Mouse (Mus musculus) cerebellum, adult 11-12 months (tissue): Measurements from ENCODE around the gene Crybb1.
A peak's percentile ranks its signal among the peaks of the same experiment; 100 is the strongest.

Source experiments
- DNase-seq: peaks from one replicate; pipeline ENCODE4 v3.0.0; 2022

Gene Crybb1

GRCm38 (mm10) chr5:112286984-112287641, 31.5 kb downstream of the Crybb1 start:
- DNase-seq: no peak

- DNase-seq: no peak
These were observed 32.0 kb downstream of the Crybb1 start for GRCm38 (mm10) chr5:112287652-112288051.

GRCm38 (mm10) chr5:112288193-112289141, 32.9 kb downstream of the Crybb1 start:
- DNase-seq: no peak

- DNase-seq: peak; percentile 56
These were observed 33.6 kb downstream of the Crybb1 start for GRCm38 (mm10) chr5:112289236-112289635.

- DNase-seq: peak; percentile 69
These were observed 34.4 kb downstream of the Crybb1 start for GRCm38 (mm10) chr5:112289819-112290535.

GRCm38 (mm10) chr5:112290536-112290880, 34.9 kb downstream of the Crybb1 start:
- no peak for DNase-seq

- DNase-seq: no peak
These were observed 36.3 kb downstream of the Crybb1 start for GRCm38 (mm10) chr5:112291866-112292265.

GRCm38 (mm10) chr5:112292343-112292980, 36.8 kb downstream of the Crybb1 start:
- DNase-seq: no peak

- no peak for DNase-seq
These were observed 38.2 kb downstream of the Crybb1 start for GRCm38 (mm10) chr5:112293800-112294199.

GRCm38 (mm10) chr5:112294696-112295095, 39.1 kb downstream of the Crybb1 start:
- no peak for DNase-seq

- no peak for DNase-seq
These were observed 39.5 kb downstream of the Crybb1 start for GRCm38 (mm10) chr5:112295162-112295561.

- no peak for DNase-seq
These were observed 39.9 kb downstream of the Crybb1 start for GRCm38 (mm10) chr5:112295564-112295963.

- DNase-seq: no peak
These were observed 41.0 kb downstream of the Crybb1 start for GRCm38 (mm10) chr5:112296404-112297181.

- DNase-seq: no peak
These were observed 41.6 kb downstream of the Crybb1 start for GRCm38 (mm10) chr5:112297257-112297656.

- no peak for DNase-seq
These were observed 42.8 kb downstream of the Crybb1 start for GRCm38 (mm10) chr5:112298226-112298988.

- no peak for DNase-seq
These were observed 43.8 kb downstream of the Crybb1 start for GRCm38 (mm10) chr5:112299399-112299798.

GRCm38 (mm10) chr5:112300112-112300511, 44.5 kb downstream of the Crybb1 start:
- DNase-seq: no peak

- DNase-seq: no peak
These were observed 45.2 kb downstream of the Crybb1 start for GRCm38 (mm10) chr5:112300721-112301308.

GRCm38 (mm10) chr5:112301694-112302093, 46.1 kb downstream of the Crybb1 start:
- no peak for DNase-seq

GRCm38 (mm10) chr5:112302310-112302709, 46.7 kb downstream of the Crybb1 start:
- DNase-seq: no peak

GRCm38 (mm10) chr5:112305842-112306241, 50.2 kb downstream of the Crybb1 start:
- no peak for DNase-seq
